Mouse (Mus musculus) spleen, adult 2 months (tissue): ENCODE data around the gene Ppp4r1. TPM values are rescaled to one million over a fixed set of nuclear protein-coding genes. Genes with fewer than 3 reads are reported as not detected.

Experiments
- DNase-seq, 2 experiments: peaks; one replicate each; pipeline versions ENCODE4 v3.0.0 to v3.0.0-alpha.2; 2012 to 2021; ENCODE audit warnings: low spot score in 2 of 2, low read depth in 1 of 2
- H3K27ac ChIP-seq: fragments of 200-500 bp; 2 replicates; pipeline ENCODE4 v1.5.1; 2012; ENCODE audit warnings: low read length, inconsistent platforms; ENCODE audit not compliant: insufficient read depth
- H3K27me3 ChIP-seq: fragments of 200-500 bp; 2 replicates; pipeline ENCODE4 v1.6.1; 2012; ENCODE audit warnings: mild to moderate bottlenecking, moderate library complexity, low read length, inconsistent platforms; ENCODE audit not compliant: control insufficient read depth, insufficient read depth
- H3K36me3 ChIP-seq: fragments of 200-500 bp; 2 replicates; pipeline ENCODE4 v1.6.1; 2012; ENCODE audit warnings: mild to moderate bottlenecking, low read length, inconsistent platforms; ENCODE audit not compliant: control insufficient read depth, insufficient read depth
- H3K4me1 ChIP-seq: fragments of 200-500 bp; 2 replicates; pipeline ENCODE4 v1.6.1; 2011; ENCODE audit warnings: inconsistent platforms; ENCODE audit not compliant: control insufficient read depth, insufficient read depth, insufficient read length
- H3K4me3 ChIP-seq: fragments of 200-500 bp; 2 replicates; pipeline ENCODE4 v1.5.1; 2011; ENCODE audit warnings: mild to moderate bottlenecking, inconsistent platforms; ENCODE audit not compliant: insufficient read depth, insufficient read length; ENCODE audit errors: extremely low read depth
- CTCF ChIP-seq: fragments of 200-500 bp; IDR thresholded peaks from 2 replicates; pipeline ENCODE4 v1.5.1; 2011; ENCODE audit warnings: mild to moderate bottlenecking, inconsistent platforms; ENCODE audit not compliant: insufficient read depth, insufficient read length, insufficient replicate concordance; ENCODE audit errors: extremely low read depth
- POLR2A ChIP-seq: fragments of 200-500 bp; IDR thresholded peaks from 2 replicates; pipeline ENCODE4 v1.6.1; 2011; ENCODE audit warnings: low read depth, low read length, inconsistent platforms
- WGBS: fragments of 180-500 bp; shearing (Covaris S2); methylation state at CpG from one replicate; pipeline ENCODE4 v1.1.7; 2018; 5-methylcytosine and 5-hydroxymethylcytosine counted together
- polyA plus RNA-seq: library from polyadenylated mRNA; depleted of rRNA; stranded (reverse); fragments of >200 nt; gene quantifications from 2 replicates; pipeline ENCODE4 v1.2.3, GENCODE M21; 2012

Gene Ppp4r1
- polyA plus RNA-seq, 1 experiment, result 23.1 TPM

DNA sequence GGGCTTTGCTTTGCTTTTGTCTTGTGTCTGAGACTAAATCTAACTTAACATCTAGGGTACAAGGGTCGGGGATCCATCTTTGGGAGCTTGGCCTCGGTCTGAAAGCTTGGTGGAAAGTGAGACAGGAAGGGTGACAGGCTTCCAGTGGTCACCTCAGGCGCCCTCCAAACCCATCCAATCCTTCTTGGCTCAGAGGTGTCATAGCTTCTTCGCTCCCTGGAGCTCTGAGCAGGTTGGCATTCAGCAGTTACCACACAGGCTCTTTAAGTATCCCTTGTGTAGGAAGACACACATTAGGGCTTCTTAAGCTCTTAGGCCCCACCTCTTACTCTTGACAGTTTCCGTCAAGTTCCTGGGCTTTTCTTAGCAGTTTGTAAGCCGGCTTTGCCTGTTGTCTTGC, 7.2 kb downstream of the Ppp4r1 start:
- Histone ChIP-seq H3K36me3 (0 out of 2 replicates have a peak, but pooled peaks cover 2% of the 10 kb centered on the region), H3K4me3 (no peak overlapping the region), H3K4me1 (peaks cover 3% of the 10 kb centered on the region; the same call in 1 of the 2 replicates), H3K27ac (no peak overlapping the region), H3K27me3 (no peaks in the 10 kb centered on the region)
- no peak for DNase-seq
- TF ChIP-seq POLR2A, result no peak
- no peak for TF ChIP-seq CTCF
- 89% methylated on average over 6 of the region's 6 CpGs for WGBS

DNA sequence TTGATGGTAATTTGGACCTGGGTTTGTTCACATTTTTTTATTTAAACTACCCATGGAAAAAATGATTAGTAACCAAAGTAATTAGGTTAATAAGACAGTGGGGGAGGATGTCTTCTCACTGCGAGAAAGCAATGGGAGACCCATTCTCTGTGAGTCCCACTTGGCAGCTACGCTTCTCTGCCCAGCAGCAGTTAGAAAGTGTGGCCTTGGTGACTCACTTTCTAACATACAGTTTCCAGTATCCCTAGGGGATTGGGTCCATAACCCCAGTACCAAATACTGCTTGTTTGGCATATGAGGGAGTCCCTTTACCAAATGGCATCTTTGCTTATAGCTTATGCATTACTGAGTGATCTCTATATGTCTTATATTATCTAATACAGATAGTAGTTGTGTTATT, 8.8 kb downstream of the Ppp4r1 start:
- Histone ChIP-seq H3K36me3 (0 out of 2 replicates have a peak, but pooled peaks cover 2% of the 10 kb centered on the region), H3K4me1 (peaks cover under 1% of the 10 kb centered on the region; the same call in 1 of the 2 replicates), H3K4me3 (no peak overlapping the region), H3K27me3 (no peaks in the 10 kb centered on the region), H3K27ac (no peak overlapping the region)
- DNase-seq, result no peak
- WGBS, result 88% methylated on average over 2 of the region's 2 CpGs
- TF ChIP-seq POLR2A (no peak), CTCF (no peak)

DNA sequence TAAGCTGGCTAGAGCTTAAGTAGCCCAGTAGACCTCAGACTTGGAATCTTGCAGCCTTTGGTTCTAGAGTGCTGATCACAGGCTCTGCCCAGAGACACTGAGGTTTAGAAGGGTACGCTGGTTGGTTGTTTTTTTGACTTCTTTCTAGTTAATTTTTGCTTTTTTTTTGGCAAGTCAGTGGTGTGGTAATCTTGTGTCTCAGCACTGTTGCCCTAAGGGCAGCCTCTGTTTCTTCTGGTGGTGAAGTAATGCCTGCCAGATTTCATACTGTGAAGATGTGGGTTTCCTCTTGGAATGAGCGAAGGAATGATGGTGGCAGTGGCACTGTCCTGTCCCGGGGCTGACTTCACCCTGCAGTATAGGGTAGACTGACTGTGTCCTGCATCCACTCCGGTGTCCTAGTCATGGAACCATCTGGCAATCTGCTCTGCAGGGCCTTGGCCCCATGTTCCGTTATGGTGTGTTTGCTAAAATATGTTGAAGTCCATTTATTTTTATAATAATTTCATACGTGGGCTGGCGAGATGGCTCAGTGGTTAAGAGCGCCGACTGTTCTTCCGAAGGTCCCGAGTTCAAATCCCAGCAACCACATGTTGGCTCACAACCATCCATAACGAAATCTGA, 11.0 kb downstream of the Ppp4r1 start:
- no peak for DNase-seq
- H3K4me3 ChIP-seq, result no peak overlapping the region
- 94% methylated on average over 12 of the region's 12 CpGs for WGBS
- no peaks in the 10 kb centered on the region for H3K27me3 ChIP-seq
- TF ChIP-seq POLR2A (no peak), CTCF (no peak)
- H3K36me3 ChIP-seq, result 0 out of 2 replicates have a peak, but pooled peaks cover 2% of the 10 kb centered on the region
- H3K27ac ChIP-seq, result no peak overlapping the region
- H3K4me1 ChIP-seq, result no peaks in the 10 kb centered on the region; the same call in 1 of the 2 replicates

DNA sequence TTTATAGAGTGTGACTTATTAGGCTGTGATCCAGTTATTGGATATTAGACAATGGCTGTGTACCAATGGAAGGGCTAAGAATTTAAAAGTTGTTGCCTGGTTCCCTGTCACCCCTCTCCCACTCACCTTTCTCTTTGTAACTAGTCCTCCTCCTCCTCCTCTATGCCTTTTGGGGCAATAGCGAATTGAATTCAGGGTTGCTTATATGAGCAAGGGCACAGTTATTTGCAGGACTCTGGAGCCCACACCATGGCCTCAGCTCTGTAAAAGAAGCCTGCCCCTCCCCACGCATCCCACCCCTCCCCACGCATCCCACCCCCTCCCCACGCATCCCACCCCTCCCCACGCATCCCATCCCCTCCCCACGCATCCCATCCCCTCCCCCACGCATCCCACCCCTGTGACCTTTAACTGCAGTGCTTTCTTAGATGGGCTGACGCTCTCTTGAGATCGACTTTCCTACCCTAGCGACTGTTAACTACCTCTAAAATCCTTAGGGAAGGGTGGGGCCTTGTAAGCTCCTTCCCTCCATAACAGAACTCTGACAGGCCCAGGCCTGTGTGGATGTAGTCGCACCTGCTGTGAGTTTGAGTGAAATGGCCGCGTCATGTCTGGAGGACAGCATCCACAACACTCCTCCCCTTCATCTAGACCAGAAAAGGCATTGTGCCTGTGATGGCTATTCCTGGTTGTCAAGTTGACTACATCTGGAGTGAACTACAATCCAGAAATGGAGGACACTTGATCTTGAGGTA, 11.9 kb downstream of the Ppp4r1 start:
- DNase-seq, result no peak
- Histone ChIP-seq H3K27ac (no peak overlapping the region), H3K36me3 (0 out of 2 replicates have a peak, but pooled peaks cover 2% of the 10 kb centered on the region), H3K27me3 (no peaks in the 10 kb centered on the region), H3K4me3 (no peak overlapping the region), H3K4me1 (no peaks in the 10 kb centered on the region; the same call in 1 of the 2 replicates)
- TF ChIP-seq POLR2A (no peak), CTCF (no peak)
- WGBS, result 93% methylated on average over 13 of the region's 13 CpGs

DNA sequence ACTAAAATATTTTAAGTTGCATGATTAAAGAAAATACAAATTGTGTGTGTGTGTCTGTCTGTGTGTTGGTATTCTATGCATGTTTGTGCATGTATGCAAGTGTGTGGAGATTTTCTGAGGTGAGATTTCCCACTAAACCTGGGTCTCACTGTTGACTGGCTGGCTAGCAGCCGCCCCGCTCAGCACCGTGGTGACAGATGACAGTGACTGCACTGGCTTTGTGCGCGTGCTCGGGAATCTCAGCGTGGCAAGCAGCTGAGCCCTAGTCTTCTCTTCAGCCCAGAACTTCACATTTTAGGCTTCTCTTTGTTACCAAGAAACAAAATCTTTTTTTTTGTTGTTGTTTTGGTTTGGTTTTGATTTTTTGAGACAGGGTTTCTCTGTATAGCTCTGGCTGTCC, 13.7 kb downstream of the Ppp4r1 start:
- Histone ChIP-seq H3K27me3 (no peaks in the 10 kb centered on the region), H3K4me1 (no peaks in the 10 kb centered on the region; the same call in 1 of the 2 replicates)

DNA sequence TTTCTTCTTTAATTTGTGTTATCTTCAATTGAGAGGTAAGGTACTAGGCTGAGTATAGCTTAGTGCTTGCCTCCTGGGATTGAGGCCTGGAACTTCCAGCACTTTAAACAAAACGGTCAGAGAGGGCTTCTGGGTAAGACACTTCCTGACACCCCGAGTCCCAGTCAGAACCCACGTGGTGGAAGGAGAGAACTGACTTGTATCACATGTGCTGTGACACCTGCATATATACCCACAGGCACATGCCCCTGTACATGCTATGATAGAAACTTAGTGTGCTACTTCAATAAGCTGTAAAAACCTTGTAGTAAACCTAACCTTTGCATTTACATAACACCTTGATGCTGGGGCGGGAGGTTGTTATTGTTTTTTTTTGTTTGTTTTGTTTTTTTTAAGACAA, 16.1 kb downstream of the Ppp4r1 start:
- H3K27ac ChIP-seq, result no peak overlapping the region
- 27% methylated on average over 4 of the region's 4 CpGs for WGBS
- no peak overlapping the region for H3K4me3 ChIP-seq
- no peaks in the 10 kb centered on the region; the same call in 1 of the 2 replicates for H3K4me1 ChIP-seq
- no peak for DNase-seq
- TF ChIP-seq CTCF (no peak), POLR2A (no peak)
- H3K27me3 ChIP-seq, result no peaks in the 10 kb centered on the region
- no peaks in the 10 kb centered on the region; the same call in 1 of the 2 replicates for H3K36me3 ChIP-seq

More for the DNA sequence above, 13.7 kb downstream of the Ppp4r1 start:
- Histone ChIP-seq H3K4me3 (no peak overlapping the region), H3K36me3 (no peaks in the 10 kb centered on the region), H3K27ac (no peak overlapping the region)
- TF ChIP-seq CTCF (no peak), POLR2A (no peak)
- DNase-seq, result no peak
- 90% methylated on average over 7 of the region's 7 CpGs for WGBS

DNA sequence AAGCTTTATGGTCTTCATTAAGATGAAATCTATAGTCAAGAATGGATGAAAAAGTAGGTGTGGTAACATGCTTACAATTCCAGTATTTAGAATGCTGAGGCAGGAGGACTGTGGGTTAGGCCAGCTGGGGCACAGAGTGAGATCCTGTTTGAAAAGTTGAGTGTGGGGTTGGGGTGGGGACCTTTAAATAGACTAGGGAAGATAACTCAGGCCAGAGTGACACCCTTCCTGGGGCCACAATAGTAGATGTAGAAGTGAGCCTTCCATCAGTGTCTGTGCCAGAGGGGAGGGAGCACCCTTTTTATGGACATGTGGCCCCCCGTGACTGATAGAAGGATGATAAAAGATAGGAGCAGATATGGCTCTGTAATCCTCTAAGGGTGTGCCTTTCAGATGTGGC, 17.0 kb downstream of the Ppp4r1 start:
- WGBS, result 81% methylated on average over 1 of the region's 1 CpGs
- Histone ChIP-seq H3K27me3 (no peaks in the 10 kb centered on the region), H3K27ac (no peak overlapping the region), H3K36me3 (peaks cover 3% of the 10 kb centered on the region), H3K4me3 (no peak overlapping the region), H3K4me1 (no peaks in the 10 kb centered on the region; the same call in 1 of the 2 replicates)
- DNase-seq, result no peak
- TF ChIP-seq CTCF (no peak), POLR2A (no peak)
